Mouse (Mus musculus) heart, embryonic 13.5 days (tissue): ENCODE measurements around the gene Zmynd10. TPM values are rescaled to one million over a fixed set of nuclear protein-coding genes. Genes with fewer than 3 reads are reported as not detected.

Source experiments
- ATAC-seq: fragments of 200-750 bp; cut with Nextera tagmentation; 2 replicates; pipeline ENCODE4 v1.8.0; 2017; ENCODE audit warnings: moderate TSS enrichment; ENCODE audit not compliant: insufficient number of reproducible peaks, low FRiP score, low TSS enrichment; ENCODE audit errors: extremely low read depth
- H3K27ac ChIP-seq: fragments of 300-500 bp; sonication (generic); replicated peaks from 2 replicates; pipeline ENCODE4 v1.5.1; 2015; ENCODE audit warnings: moderate library complexity, mild to moderate bottlenecking, inconsistent platforms
- H3K27me3 ChIP-seq: fragments of 300-500 bp; sonication (generic); replicated peaks from 2 replicates; pipeline ENCODE4 v1.6.1; 2015; ENCODE audit warnings: mild to moderate bottlenecking, inconsistent platforms
- H3K36me3 ChIP-seq: fragments of 300-500 bp; sonication (generic); 2 replicates; pipeline ENCODE4 v1.6.1; 2015; ENCODE audit warnings: mild to moderate bottlenecking, inconsistent platforms
- H3K4me1 ChIP-seq: fragments of 300-500 bp; sonication (generic); 2 replicates; pipeline ENCODE4 v1.6.1; 2015; ENCODE audit warnings: inconsistent platforms
- H3K4me2 ChIP-seq: fragments of 300-500 bp; sonication (generic); 2 replicates; pipeline ENCODE4 v1.6.1; 2015; ENCODE audit warnings: inconsistent platforms, mild to moderate bottlenecking, moderate library complexity
- H3K4me3 ChIP-seq: fragments of 300-500 bp; sonication (generic); 2 replicates; pipeline ENCODE4 v1.5.1; 2015; ENCODE audit warnings: moderate library complexity, mild to moderate bottlenecking, inconsistent platforms
- H3K9ac ChIP-seq: fragments of 300-500 bp; sonication (generic); 2 replicates; pipeline ENCODE4 v1.6.1; 2015; ENCODE audit warnings: inconsistent platforms, mild to moderate bottlenecking, moderate library complexity
- H3K9me3 ChIP-seq: fragments of 300-500 bp; sonication (generic); 2 replicates; pipeline ENCODE4 v1.6.1; 2016; ENCODE audit warnings: inconsistent platforms
- WGBS: fragments of 180-500 bp; shearing (Covaris S2); methylation state at CpG from one replicate; pipeline ENCODE4 v1.1.7; 2015; ENCODE audit warnings: mixed read lengths; 5-methylcytosine and 5-hydroxymethylcytosine counted together
- polyA plus RNA-seq: library from polyadenylated mRNA; unstranded; fragments of >200 nt; fragmentation: Nextera tagmentation; extraction: Ambion mirVana; gene quantifications from 2 replicates; pipeline ENCODE4 v1.2.1, GENCODE M21; 2015

Gene Zmynd10
- polyA plus RNA-seq, 1 experiment from 2014 or later, result not detected

GRCm38 (mm10) chr9:107583174-107583573 is 36.1 kb downstream of the Zmynd10 start:
- H3K27me3 ChIP-seq, result no peaks in the 10 kb centered on the region
- H3K9me3 ChIP-seq, result no peaks in the 10 kb centered on the region
- H3K27ac ChIP-seq, result no peak overlapping the region
- no peak overlapping the region for H3K4me3 ChIP-seq
- WGBS, result 90% methylated on average over 14 of the region's 14 CpGs
- peaks cover 48% of the 10 kb centered on the region for H3K4me1 ChIP-seq
- ATAC-seq, result no peak
- no peak overlapping the region for H3K9ac ChIP-seq
- H3K4me2 ChIP-seq, result no peak overlapping the region
- H3K36me3 ChIP-seq, result peaks cover 18% of the 10 kb centered on the region

DNA sequence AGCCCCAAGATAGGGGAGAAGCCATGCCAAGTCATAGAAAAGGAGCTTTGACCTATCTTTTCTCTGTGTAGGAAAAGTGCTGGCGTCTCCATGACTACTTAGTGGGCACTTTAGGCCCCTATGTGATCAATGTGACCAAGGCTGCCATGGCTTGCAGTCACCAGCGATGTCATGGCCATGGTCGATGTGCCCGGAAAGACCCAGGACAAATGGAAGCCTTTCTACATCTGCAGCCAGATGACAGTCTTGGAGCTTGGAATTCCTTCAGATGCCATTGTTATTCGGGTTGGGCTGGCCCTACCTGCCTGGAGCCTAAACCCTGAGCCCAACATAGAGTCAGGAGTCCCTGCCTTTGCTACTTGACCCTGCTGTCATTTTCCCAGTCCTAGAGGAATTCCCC is 39.4 kb downstream of the Zmynd10 start:
- peak overlapping the region; percentile 59; the same call in 1 of the 2 replicates for H3K27ac ChIP-seq
- no peak overlapping the region for H3K9ac ChIP-seq
- 83% methylated on average over 5 of the region's 5 CpGs for WGBS
- H3K4me2 ChIP-seq, result peak overlapping the region; percentile 87
- peak overlapping the region; percentile 87; the same call in 1 of the 2 replicates for H3K4me3 ChIP-seq
- no peak for ATAC-seq
- H3K36me3 ChIP-seq, result peaks cover 42% of the 10 kb centered on the region
- H3K27me3 ChIP-seq, result no peaks in the 10 kb centered on the region
- H3K4me1 ChIP-seq, result peaks cover 60% of the 10 kb centered on the region
- no peaks in the 10 kb centered on the region for H3K9me3 ChIP-seq

DNA sequence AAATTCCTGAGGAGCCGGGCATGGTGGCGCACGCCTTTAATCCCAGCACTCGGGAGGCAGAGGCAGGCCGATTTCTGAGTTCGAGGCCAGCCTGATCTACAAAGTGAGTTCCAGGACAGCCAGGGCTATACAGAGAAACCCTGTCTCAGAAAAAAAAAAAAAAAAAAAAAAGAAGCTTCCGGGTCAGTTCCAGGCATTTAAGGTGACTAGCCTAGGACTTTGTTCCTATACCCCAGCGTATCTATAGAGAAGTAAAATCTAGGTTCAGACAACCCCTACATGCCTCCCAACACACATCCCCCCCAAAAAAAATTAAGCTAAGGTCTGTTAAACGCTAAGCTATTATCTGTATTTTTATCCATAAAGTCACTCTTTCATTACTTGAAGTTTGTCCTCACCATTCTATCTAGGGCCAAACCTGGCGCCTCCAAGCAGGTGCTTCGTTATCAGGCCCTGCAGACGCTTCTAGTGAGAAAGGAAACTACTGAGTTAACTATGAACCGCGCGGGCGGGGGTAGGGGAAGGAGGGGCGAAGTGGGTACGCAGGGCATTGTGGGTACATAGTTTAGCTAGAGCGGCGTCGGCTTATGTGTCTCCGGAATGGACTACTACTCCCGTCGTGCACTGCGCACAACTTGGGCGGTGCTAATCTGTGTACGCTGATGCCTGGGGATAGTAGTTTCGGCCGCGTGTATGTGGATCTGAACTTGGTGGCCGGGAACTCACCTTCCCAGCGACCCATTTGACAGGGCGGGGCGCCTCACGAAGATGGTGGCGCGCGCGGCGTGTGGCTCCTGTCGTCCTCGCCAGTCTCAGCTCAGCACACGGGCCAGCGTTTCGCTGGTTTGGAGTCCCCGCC is 40.1 kb downstream of the Zmynd10 start, which contains the start of gene Ifrd2:
Gene Ifrd2, plus strand, starts transcription at position 669 of the 859 bp plus-strand sequence.
- Histone ChIP-seq H3K27me3 (no peaks in the 10 kb centered on the region), H3K27ac (peak within 1 kb of the TSS; percentile 75), H3K9ac (peak within 1 kb of the TSS; percentile 91), H3K4me3 (peak within 1 kb of the TSS; percentile 87), H3K4me2 (peak within 1 kb of the TSS; percentile 87), H3K9me3 (no peaks in the 10 kb centered on the region), H3K4me1 (peaks cover 53% of the 10 kb centered on the region), H3K36me3 (peaks cover 49% of the 10 kb centered on the region)
- peak; percentile 95 for ATAC-seq
- WGBS, result 11% methylated on average over 46 of the region's 46 CpGs

DNA sequence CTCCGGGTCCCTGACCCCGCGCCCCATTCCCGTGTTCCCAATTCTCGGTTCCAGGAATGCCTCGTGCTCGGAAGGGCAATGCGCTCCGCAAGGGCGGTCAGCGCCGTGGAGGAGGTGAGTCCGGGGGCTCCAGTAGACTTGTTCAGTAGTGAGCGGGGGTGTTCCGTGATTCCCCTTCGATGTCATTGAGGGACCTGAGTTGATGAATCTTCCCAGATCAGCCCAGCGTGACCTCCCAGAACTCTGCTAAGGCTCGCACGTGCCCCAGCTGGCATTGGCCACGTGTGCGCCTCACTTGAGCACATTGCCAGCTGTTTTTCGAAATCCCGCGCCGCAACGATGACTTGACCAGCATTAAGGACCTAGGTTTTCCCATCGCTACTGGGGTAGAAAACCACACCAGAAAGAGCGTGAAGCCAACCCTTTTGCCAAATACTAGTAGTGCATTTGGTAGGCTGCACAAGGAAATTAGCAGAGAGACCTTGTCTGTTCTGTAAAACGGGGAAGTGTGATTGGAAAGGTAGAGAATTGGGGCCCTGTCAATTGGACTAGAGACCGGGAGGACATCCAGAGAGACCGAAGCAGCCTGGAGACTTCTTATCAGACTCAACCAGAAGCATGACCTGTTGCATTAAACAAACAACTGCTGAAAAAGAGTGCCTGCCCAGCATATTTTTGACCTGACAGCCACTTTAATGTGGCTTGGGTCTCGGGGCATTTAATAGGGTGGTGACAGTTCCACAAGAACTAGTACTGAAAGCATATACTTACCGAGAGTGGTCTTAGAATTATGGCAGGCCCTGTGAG is 40.9 kb downstream of the Zmynd10 start:
- H3K4me2 ChIP-seq, result peak overlapping the region; percentile 87
- no peaks in the 10 kb centered on the region for H3K9me3 ChIP-seq
- H3K4me3 ChIP-seq, result peak overlapping the region; percentile 87
- peak overlapping the region; percentile 91 for H3K9ac ChIP-seq
- peak overlapping the region; percentile 75 for H3K27ac ChIP-seq
- H3K27me3 ChIP-seq, result no peaks in the 10 kb centered on the region
- WGBS, result 1% methylated on average over 33 of the region's 33 CpGs
- peaks cover 55% of the 10 kb centered on the region for H3K36me3 ChIP-seq
- peaks cover 55% of the 10 kb centered on the region for H3K4me1 ChIP-seq
- ATAC-seq, result no peak

GRCm38 (mm10) chr9:107590058-107590772 is 43.1 kb downstream of the Zmynd10 start:
- H3K4me1 ChIP-seq, result peaks cover 73% of the 10 kb centered on the region
- peak overlapping the region; percentile 91 for H3K9ac ChIP-seq
- no peaks in the 10 kb centered on the region for H3K27me3 ChIP-seq
- peak overlapping the region; percentile 56 for H3K27ac ChIP-seq
- 63% methylated on average over 25 of the region's 25 CpGs for WGBS
- peak overlapping the region; percentile 87 for H3K4me2 ChIP-seq
- H3K36me3 ChIP-seq, result peaks cover 60% of the 10 kb centered on the region
- no peak for ATAC-seq
- H3K4me3 ChIP-seq, result peak overlapping the region; percentile 87
- H3K9me3 ChIP-seq, result no peaks in the 10 kb centered on the region

- Histone ChIP-seq H3K27ac (peak overlapping the region; percentile 56; the same call in 1 of the 2 replicates), H3K4me2 (no peak overlapping the region), H3K4me3 (no peak overlapping the region), H3K27me3 (no peaks in the 10 kb centered on the region), H3K9me3 (no peaks in the 10 kb centered on the region), H3K4me1 (peaks cover 75% of the 10 kb centered on the region), H3K9ac (peak overlapping the region; percentile 91; the same call in 1 of the 2 replicates), H3K36me3 (peaks cover 65% of the 10 kb centered on the region)
- no peak for ATAC-seq
- 94% methylated on average over 6 of the region's 6 CpGs for WGBS
Observed at GRCm38 (mm10) chr9:107590773-107591060, 43.6 kb downstream of the Zmynd10 start.

DNA sequence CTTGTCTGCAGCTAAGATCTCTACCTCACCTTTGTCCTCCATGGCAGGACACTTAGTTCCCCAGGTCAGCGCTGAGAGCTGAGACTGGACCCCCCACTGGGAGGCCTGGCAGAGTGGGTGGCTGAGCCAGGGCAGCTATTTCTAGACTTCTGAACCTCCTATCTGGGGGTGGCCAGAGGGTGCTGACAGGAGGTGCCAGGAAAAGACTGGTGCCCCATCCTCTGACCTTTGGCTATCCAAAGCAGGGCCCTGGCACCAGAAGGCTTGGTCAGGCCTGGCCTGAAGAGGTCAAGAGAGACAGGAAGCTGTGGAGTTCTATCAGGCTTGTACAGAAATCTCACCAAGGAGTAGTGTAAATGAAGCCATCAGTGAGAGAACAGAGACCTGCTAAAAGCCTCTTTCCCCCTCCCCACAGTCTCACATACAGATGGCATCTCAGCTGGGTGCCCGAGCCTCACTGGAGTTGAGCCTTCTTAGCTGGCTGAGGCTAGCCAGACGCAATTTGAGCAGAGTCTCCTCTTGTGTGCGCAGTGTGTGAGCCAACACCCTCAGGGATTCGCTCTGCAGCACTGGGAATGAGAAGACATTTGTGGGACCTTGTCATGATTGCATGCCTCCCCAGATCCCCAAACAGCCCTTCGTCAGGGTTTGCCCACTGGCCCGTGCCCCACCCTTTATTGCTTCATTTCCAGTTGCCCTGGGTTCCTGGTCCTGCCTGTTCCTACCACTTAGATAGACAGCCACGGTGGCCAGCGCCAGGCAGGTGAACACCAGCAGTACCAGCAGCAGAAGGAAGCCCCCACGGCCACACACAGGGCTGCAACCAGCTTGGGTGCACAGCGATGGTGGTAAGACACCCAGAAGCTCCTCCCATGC is 46.2 kb downstream of the Zmynd10 start:
- ATAC-seq, result no peak
- Histone ChIP-seq H3K36me3 (peaks cover 66% of the 10 kb centered on the region), H3K9me3 (no peaks in the 10 kb centered on the region), H3K4me3 (no peak overlapping the region), H3K9ac (peak overlapping the region; percentile 38), H3K27me3 (0 out of 2 replicates have a peak, but pooled peaks cover under 1% of the 10 kb centered on the region), H3K27ac (peak overlapping the region; percentile 40), H3K4me2 (peak overlapping the region; percentile 18; the same call in 1 of the 2 replicates), H3K4me1 (peaks cover 84% of the 10 kb centered on the region)
- 71% methylated on average over 11 of the region's 11 CpGs for WGBS

GRCm38 (mm10) chr9:107594281-107595062 is 47.4 kb downstream of the Zmynd10 start:
- Histone ChIP-seq H3K27me3 (peaks cover 12% of the 10 kb centered on the region), H3K9ac (no peak overlapping the region), H3K4me2 (no peak overlapping the region), H3K36me3 (peaks cover 61% of the 10 kb centered on the region), H3K27ac (0 out of 2 replicates have a peak overlapping the region, but pooled peaks have one; percentile 20), H3K4me3 (no peak overlapping the region), H3K9me3 (no peaks in the 10 kb centered on the region), H3K4me1 (peaks cover 73% of the 10 kb centered on the region)
- 81% methylated on average over 8 of the region's 8 CpGs for WGBS
- ATAC-seq, result no peak

GRCm38 (mm10) chr9:107596619-107597569 is 49.8 kb downstream of the Zmynd10 start:
- Histone ChIP-seq H3K36me3 (peaks cover 42% of the 10 kb centered on the region), H3K27me3 (peaks cover 35% of the 10 kb centered on the region), H3K27ac (peak overlapping the region; percentile 98), H3K4me3 (peak overlapping the region; percentile 43), H3K4me2 (peak overlapping the region; percentile 69), H3K9ac (peak overlapping the region; percentile 82), H3K4me1 (peaks cover 55% of the 10 kb centered on the region), H3K9me3 (no peaks in the 10 kb centered on the region)
- ATAC-seq, result peak; percentile 54
- WGBS, result 58% methylated on average over 11 of the region's 11 CpGs
